Mouse (Mus musculus) liver, embryonic 11.5 days (tissue): ENCODE results near the gene Retnla. TPM values are rescaled to one million over a fixed set of nuclear protein-coding genes. Genes with fewer than 3 reads are reported as not detected.

Experiments
- ATAC-seq: fragments of 200-750 bp; cut with Nextera tagmentation; replicated peaks from 2 replicates; pipeline ENCODE4 v1.8.0; 2017; ENCODE audit warnings: moderate number of reproducible peaks, mild to moderate bottlenecking, moderate TSS enrichment, moderate library complexity; ENCODE audit not compliant: low FRiP score
- DNase-seq: peaks from one replicate; pipeline ENCODE4 v3.0.0-alpha.2; 2017; ENCODE audit warnings: low spot score
- H3K27ac ChIP-seq: fragments of 300-500 bp; sonication (generic); 2 replicates; pipeline ENCODE4 v1.5.1; 2014; ENCODE audit warnings: mild to moderate bottlenecking, low read depth, low read length, control low read depth
- H3K27me3 ChIP-seq: fragments of 300-500 bp; sonication (generic); replicated peaks from 2 replicates; pipeline ENCODE4 v1.6.1; 2014; ENCODE audit warnings: low read length, mixed read lengths; ENCODE audit not compliant: control insufficient read depth, insufficient read depth
- H3K36me3 ChIP-seq: fragments of 300-500 bp; sonication (generic); 2 replicates; pipeline ENCODE4 v1.6.1; 2014; ENCODE audit warnings: mild to moderate bottlenecking, low read length, moderate library complexity, mixed read lengths; ENCODE audit not compliant: control insufficient read depth, insufficient read depth
- H3K4me1 ChIP-seq: fragments of 300-500 bp; sonication (generic); replicated peaks from 2 replicates; pipeline ENCODE4 v1.6.1; 2014; ENCODE audit warnings: low read length, mixed read lengths; ENCODE audit not compliant: control insufficient read depth, insufficient read depth
- H3K4me2 ChIP-seq: fragments of 300-500 bp; sonication (generic); 2 replicates; pipeline ENCODE4 v1.6.1; 2014; ENCODE audit warnings: mild to moderate bottlenecking, control low read depth, moderate library complexity
- H3K4me3 ChIP-seq: fragments of 300-500 bp; sonication (generic); 2 replicates; pipeline ENCODE4 v1.5.1; 2014; ENCODE audit warnings: low read depth, low read length, control low read depth
- H3K9ac ChIP-seq: fragments of 300-500 bp; sonication (generic); 2 replicates; pipeline ENCODE4 v1.6.1; 2014; ENCODE audit warnings: low read depth, low read length, control low read depth
- H3K9me3 ChIP-seq: fragments of 300-500 bp; sonication (generic); 2 replicates; pipeline ENCODE4 v1.6.1; 2016; ENCODE audit warnings: low read length, inconsistent platforms, mixed read lengths; ENCODE audit not compliant: control insufficient read depth
- WGBS: fragments of 180-500 bp; shearing (Covaris S2); extraction: QIAGEN DNeasy Blood & Tissue Kit; methylation state at CpG from one replicate; pipeline ENCODE4 v1.1.7; 2014; 5-methylcytosine and 5-hydroxymethylcytosine counted together
- polyA plus RNA-seq: library from polyadenylated mRNA; unstranded; fragments of >200 nt; fragmentation: Nextera tagmentation; extraction: Ambion mirVana; gene quantifications from 2 replicates; pipeline ENCODE4 v1.2.1, GENCODE M21; 2014

The Retnla gene
- polyA plus RNA-seq, 1 experiment from 2014 or later, result not detected

GRCm38 (mm10) chr16:48868663-48869062 lies 26.3 kb downstream of the Retnla start:
- no peak overlapping the region for H3K4me3 ChIP-seq
- H3K9me3 ChIP-seq, result no peaks in the 10 kb centered on the region
- no peak overlapping the region for H3K9ac ChIP-seq
- no peaks in the 10 kb centered on the region for H3K27me3 ChIP-seq
- ATAC-seq (no peak), DNase-seq (no peak)
- no peak overlapping the region for H3K27ac ChIP-seq
- H3K4me1 ChIP-seq, result no peaks in the 10 kb centered on the region
- no peak overlapping the region for H3K4me2 ChIP-seq
- WGBS, result 69% methylated on average over 1 of the region's 1 CpGs
- H3K36me3 ChIP-seq, result no peaks in the 10 kb centered on the region

GRCm38 (mm10) chr16:48869671-48870070 lies 27.3 kb downstream of the Retnla start:
- H3K36me3 ChIP-seq, result no peaks in the 10 kb centered on the region
- H3K27me3 ChIP-seq, result no peaks in the 10 kb centered on the region
- WGBS, result 88% methylated on average over 3 of the region's 3 CpGs
- H3K4me3 ChIP-seq, result no peak overlapping the region
- DNase-seq (no peak), ATAC-seq (no peak)
- H3K4me2 ChIP-seq, result no peak overlapping the region
- H3K9me3 ChIP-seq, result no peaks in the 10 kb centered on the region
- H3K4me1 ChIP-seq, result no peaks in the 10 kb centered on the region
- H3K27ac ChIP-seq, result no peak overlapping the region
- H3K9ac ChIP-seq, result no peak overlapping the region

DNA sequence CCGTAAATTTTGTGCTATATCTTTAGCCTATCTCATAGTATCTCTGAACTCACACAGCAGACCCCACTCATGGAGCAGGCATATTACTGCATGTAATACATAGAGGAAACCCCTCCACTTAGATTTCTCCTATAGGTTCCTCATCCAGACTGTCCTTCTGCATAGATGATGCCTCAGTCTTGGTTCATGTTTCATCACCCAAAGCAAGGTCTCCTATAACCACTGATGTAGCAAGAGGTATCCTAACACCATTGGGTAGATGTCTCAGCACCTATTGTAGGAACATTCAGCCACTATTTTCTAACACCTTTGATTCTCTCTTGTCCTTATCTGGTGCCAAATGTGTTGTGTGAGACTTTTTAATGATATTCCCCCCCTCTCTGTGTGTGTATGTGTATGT lies 29.4 kb downstream of the Retnla start:
- H3K4me1 ChIP-seq, result no peaks in the 10 kb centered on the region
- 81% methylated on average over 1 of the region's 1 CpGs for WGBS
- ATAC-seq, result no peak

GRCm38 (mm10) chr16:48872321-48872720 lies 30.0 kb downstream of the Retnla start, which contains the start of gene Retnlg:
Gene Retnlg (plus strand): TSS chr16:48872621.
- Histone ChIP-seq H3K36me3 (no peaks in the 10 kb centered on the region), H3K9me3 (no peaks in the 10 kb centered on the region), H3K4me2 (no peak within 1 kb of the TSS), H3K9ac (no peak within 1 kb of the TSS), H3K27ac (no peak within 1 kb of the TSS), H3K27me3 (no peaks in the 10 kb centered on the region), H3K4me1 (no peaks in the 10 kb centered on the region), H3K4me3 (no peak within 1 kb of the TSS)
- WGBS, result 76% methylated on average over 4 of the region's 4 CpGs
- DNase-seq, result no peak
- no peak for ATAC-seq

More for the DNA sequence above, 29.4 kb downstream of the Retnla start:
- no peak overlapping the region for H3K4me2 ChIP-seq
- no peaks in the 10 kb centered on the region for H3K9me3 ChIP-seq
- no peaks in the 10 kb centered on the region for H3K27me3 ChIP-seq
- no peak overlapping the region for H3K4me3 ChIP-seq
- no peak for DNase-seq
- no peaks in the 10 kb centered on the region for H3K36me3 ChIP-seq
- no peak overlapping the region for H3K9ac ChIP-seq
- H3K27ac ChIP-seq, result no peak overlapping the region

- ATAC-seq (no peak), DNase-seq (no peak)
- Histone ChIP-seq H3K4me3 (no peak overlapping the region), H3K4me2 (no peak overlapping the region), H3K9me3 (no peaks in the 10 kb centered on the region), H3K27ac (no peak overlapping the region), H3K27me3 (no peaks in the 10 kb centered on the region), H3K9ac (no peak overlapping the region), H3K36me3 (no peaks in the 10 kb centered on the region), H3K4me1 (no peaks in the 10 kb centered on the region)
- WGBS, result 46% methylated on average over 2 of the region's 2 CpGs
Measured at GRCm38 (mm10) chr16:48890733-48891132, 48.4 kb downstream of the Retnla start.

Other genes with a start within 250 kb of the Retnla start
- not detected in 2 replicates for gene Trat1, start 70.5 kb upstream of the Retnla start, polyA plus RNA-seq
- gene Retnlb, start 25.7 kb upstream of the Retnla start, polyA plus RNA-seq, result not detected in 2 replicates
- gene Retnlg, start 30.1 kb downstream of the Retnla start, polyA plus RNA-seq, result not detected in 2 replicates
- gene Dzip3, start 151.6 kb downstream of the Retnla start, polyA plus RNA-seq, result 23.6 and 25.5 TPM in 2 replicates
- gene Cip2a, start 151.6 kb downstream of the Retnla start, polyA plus RNA-seq, result 34.0 and 38.3 TPM in 2 replicates
- gene Myh15, start 214.9 kb downstream of the Retnla start, polyA plus RNA-seq, result not detected in 2 replicates